Comparison of ENCODE assay signal across 8 mouse cellular contexts in genomic region chr5:135187349-135188213, GRCm38 (mm10). TPM values are rescaled to one million over a fixed set of nuclear protein-coding genes. Genes with fewer than 3 reads are reported as not detected.
A peak's percentile ranks its signal among the peaks of the same experiment; 100 is the strongest.
DNase-seq lines count a peak whose midpoint lies in the region; ATAC-seq lines count a peak whose summit lies in the region.

No protein-coding gene starts in this region.

- DNase-seq in frontal cortex, postnatal 36 days (ENCODE audit: low spot score in 2 of 2): peak; percentile 35 to 42
- no peak for DNase-seq in frontal cortex, adult 2 months (ENCODE audit: extremely low spot score in 1 of 2, low spot score in 1 of 2)
- DNase-seq in adrenal gland, postnatal 25 days: peak; percentile 84
- peak; percentile 56 for DNase-seq in limb, embryonic 10.5 days (ENCODE audit: low spot score)

- no peaks in the 10 kb centered on the region for H3K9me3 ChIP-seq in erythroblast, embryonic 14.5 days (ENCODE audit: control insufficient read depth, low read length)
- no peaks in the 10 kb centered on the region for H3K9me3 ChIP-seq in heart, embryonic 15.5 days (replicated peaks)
- no peaks in the 10 kb centered on the region for H3K9me3 ChIP-seq in limb, embryonic 10.5 days (replicated peaks)
- H3K9me3 ChIP-seq in stomach, embryonic 15.5 days: no peaks in the 10 kb centered on the region

- no peaks in the 10 kb centered on the region for H3K27me3 ChIP-seq in erythroblast, embryonic 14.5 days (ENCODE audit: control insufficient read depth)
- H3K27me3 ChIP-seq in heart, embryonic 15.5 days: no peaks in the 10 kb centered on the region
- no peaks in the 10 kb centered on the region for H3K27me3 ChIP-seq in limb, embryonic 10.5 days (ENCODE audit: low read depth, poor library complexity, severe bottlenecking)
- H3K27me3 ChIP-seq in stomach, embryonic 15.5 days (replicated peaks): no peaks in the 10 kb centered on the region

- peak overlapping the region; percentile 99 for H3K4me3 ChIP-seq in erythroblast, embryonic 14.5 days (replicated peaks)
- peak overlapping the region; percentile 83 for H3K4me3 ChIP-seq in heart, embryonic 15.5 days
- H3K4me3 ChIP-seq in limb, embryonic 10.5 days: peak overlapping the region; percentile 97
- peak overlapping the region; percentile 80 for H3K4me3 ChIP-seq in stomach, embryonic 15.5 days (replicated peaks)

- peaks cover 46% of the 10 kb centered on the region for H3K36me3 ChIP-seq in erythroblast, embryonic 14.5 days (ENCODE audit: control insufficient read depth)
- no peaks in the 10 kb centered on the region for H3K36me3 ChIP-seq in heart, embryonic 15.5 days
- H3K36me3 ChIP-seq in limb, embryonic 10.5 days: peaks cover 52% of the 10 kb centered on the region
- 0 out of 2 replicates have a peak, but pooled peaks cover under 1% of the 10 kb centered on the region for H3K36me3 ChIP-seq in stomach, embryonic 15.5 days

- H3K4me1 ChIP-seq in erythroblast, embryonic 14.5 days (ENCODE audit: control insufficient read depth): peaks cover 47% of the 10 kb centered on the region
- H3K4me1 ChIP-seq in heart, embryonic 15.5 days (replicated peaks): peaks cover 29% of the 10 kb centered on the region
- H3K4me1 ChIP-seq in limb, embryonic 10.5 days: peaks cover 30% of the 10 kb centered on the region
- H3K4me1 ChIP-seq in stomach, embryonic 15.5 days: peaks cover 17% of the 10 kb centered on the region

- H3K4me2 ChIP-seq in heart, embryonic 15.5 days: peak overlapping the region; percentile 72
- H3K4me2 ChIP-seq in stomach, embryonic 15.5 days: peak overlapping the region; percentile 66

- peak overlapping the region; percentile 93 for H3K9ac ChIP-seq in heart, embryonic 15.5 days
- peak overlapping the region; percentile 89 for H3K9ac ChIP-seq in stomach, embryonic 15.5 days

- under 1% methylated on average over 91 of the region's 102 CpGs for WGBS in heart, embryonic 15.5 days
- under 1% methylated on average over 98 of the region's 102 CpGs for WGBS in limb, embryonic 10.5 days
- WGBS in stomach, embryonic 15.5 days: under 1% methylated on average over 99 of the region's 102 CpGs

- peak overlapping the region; percentile 96 for H3K27ac ChIP-seq in heart, embryonic 15.5 days
- H3K27ac ChIP-seq in limb, embryonic 10.5 days: peak overlapping the region; percentile 99
- peak overlapping the region; percentile 95 for H3K27ac ChIP-seq in stomach, embryonic 15.5 days

- peak; percentile 72 for ATAC-seq in heart, embryonic 15.5 days (replicated peaks; ENCODE audit: insufficient number of reproducible peaks, insufficient read depth, low FRiP score, low read depth)
- peak; percentile 32 for ATAC-seq in megakaryocyte-erythroid progenitor cell, adult 5-6 weeks (replicated peaks; ENCODE audit: low FRiP score, low TSS enrichment, poor library complexity, severe bottlenecking)
- ATAC-seq in stomach, embryonic 15.5 days (ENCODE audit: insufficient read depth, low FRiP score, low read depth): peak; percentile 61; the same call in 1 of the 2 replicates

RNA-seq across cellular contexts. Expression of gene Baz1b, which starts 0.5 kb away (rescaled TPM):
- polyA plus RNA-seq in frontal cortex, adult 2 months (2012; rRNA removed): 62.8 and 64.8 TPM in 2 replicates
- 85.7 and 114 TPM in 2 replicates for total RNA-seq in adrenal gland, postnatal 25 days (2021)
- polyA plus RNA-seq in erythroblast, embryonic 14.5 days (2012): 2.5 and 2.8 TPM in 2 replicates
- polyA plus RNA-seq in heart, embryonic 15.5 days (2015; fragmentation: Nextera tagmentation; extraction: Ambion mirVana): 20.9 and 25.8 TPM in 2 replicates
- 58.1 and 68.3 TPM in 2 replicates for polyA plus RNA-seq in limb, embryonic 10.5 days (2016; fragmentation: Nextera tagmentation; extraction: Ambion mirVana)
- total RNA-seq in megakaryocyte-erythroid progenitor cell, adult 5-6 weeks (2014; fragmentation: Nextera tagmentation): 128 and 135 TPM in 2 replicates
- total RNA-seq in megakaryocyte-erythroid progenitor cell, adult 5-6 weeks (2017): 154 and 160 TPM in 2 replicates
- polyA plus RNA-seq in stomach, embryonic 15.5 days (2015; fragmentation: Nextera tagmentation; extraction: Ambion mirVana): 37.3 and 40.1 TPM in 2 replicates

RNA-seq across cellular contexts. Expression of gene Bcl7b, which starts 19.5 kb away (rescaled TPM):
- polyA plus RNA-seq in frontal cortex, adult 2 months (2012; rRNA removed): 42.2 TPM in 2 replicates
- 63.2 and 64.0 TPM in 2 replicates for total RNA-seq in adrenal gland, postnatal 25 days (2021)
- 9.0 and 9.3 TPM in 2 replicates for polyA plus RNA-seq in erythroblast, embryonic 14.5 days (2012)
- 39.3 and 39.4 TPM in 2 replicates for polyA plus RNA-seq in heart, embryonic 15.5 days (2015; fragmentation: Nextera tagmentation; extraction: Ambion mirVana)
- polyA plus RNA-seq in limb, embryonic 10.5 days (2016; fragmentation: Nextera tagmentation; extraction: Ambion mirVana): 44.5 and 45.4 TPM in 2 replicates
- 37.2 and 48.3 TPM in 2 replicates for total RNA-seq in megakaryocyte-erythroid progenitor cell, adult 5-6 weeks (2014; fragmentation: Nextera tagmentation)
- total RNA-seq in megakaryocyte-erythroid progenitor cell, adult 5-6 weeks (2017): 25.1 and 33.3 TPM in 2 replicates
- polyA plus RNA-seq in stomach, embryonic 15.5 days (2015; fragmentation: Nextera tagmentation; extraction: Ambion mirVana): 48.4 and 56.0 TPM in 2 replicates

RNA-seq across cellular contexts. Expression of gene Tbl2, which starts 38.1 kb away (rescaled TPM):
- polyA plus RNA-seq in frontal cortex, adult 2 months (2012; rRNA removed): 9.5 and 10.7 TPM in 2 replicates
- total RNA-seq in adrenal gland, postnatal 25 days (2021): 31.5 and 46.0 TPM in 2 replicates
- polyA plus RNA-seq in erythroblast, embryonic 14.5 days (2012): 0.58 and 0.84 TPM in 2 replicates
- 17.2 and 20.2 TPM in 2 replicates for polyA plus RNA-seq in heart, embryonic 15.5 days (2015; fragmentation: Nextera tagmentation; extraction: Ambion mirVana)
- polyA plus RNA-seq in limb, embryonic 10.5 days (2016; fragmentation: Nextera tagmentation; extraction: Ambion mirVana): 19.4 and 30.7 TPM in 2 replicates
- total RNA-seq in megakaryocyte-erythroid progenitor cell, adult 5-6 weeks (2014; fragmentation: Nextera tagmentation): 11.6 and 13.3 TPM in 2 replicates
- total RNA-seq in megakaryocyte-erythroid progenitor cell, adult 5-6 weeks (2017): 19.8 and 20.4 TPM in 2 replicates
- 20.9 and 27.0 TPM in 2 replicates for polyA plus RNA-seq in stomach, embryonic 15.5 days (2015; fragmentation: Nextera tagmentation; extraction: Ambion mirVana)

Comparison
In these comparisons a context has a peak if more than half of its experiments do, and no peak if none do; other contexts are left out.
1. DNase-seq: peak in frontal cortex, postnatal 36 days (2 of 2), adrenal gland, postnatal 25 days (single experiment) and limb, embryonic 10.5 days (single experiment); none in frontal cortex, adult 2 months (0 of 2).
2. Peak in every context shown above with its lines, with median percentiles within 50 percentile points of each other: H3K4me3 ChIP-seq, ATAC-seq and H3K27ac ChIP-seq.